ENCODE assay signal across 8 mouse cellular contexts in genomic region chr13:54687575-54688424, GRCm38 (mm10). TPM values are rescaled to one million over a fixed set of nuclear protein-coding genes. Genes with fewer than 3 reads are reported as not detected.
DNase-seq lines count a peak whose midpoint lies in the region; ATAC-seq lines count a peak whose summit lies in the region.

No protein-coding gene starts in this region.

- peak; percentile 80 for ATAC-seq in inflammation-experienced regulatory T-cells, adult 6 months

- intact Hi-C loops in gastrocnemius, postnatal 14 days (cut with DNase I; ENCODE audit: low total_unique reads) = no loop called here
- intact Hi-C loops in left cerebral cortex, postnatal 14 days (cut with DNase I) = no loop called here

- peak; percentile 98 to 99 for DNase-seq in adrenal gland, adult (ENCODE audit: inconsistent age in 2 of 2, low spot score in 1 of 2)
- DNase-seq in embryo, embryonic 10.5 days (ENCODE audit: low spot score) = peak; percentile 95
- peak; percentile 98 for DNase-seq in gastrocnemius, postnatal 14 days
- peak; percentile 97 to 99 for DNase-seq in left cerebral cortex, postnatal 14 days (ENCODE audit: low spot score in 2 of 2)
- DNase-seq in mesoderm, embryonic 11.5 days (ENCODE audit: low read depth, low spot score) = peak; percentile 96
- DNase-seq in right cerebral cortex, postnatal 36 days (ENCODE audit: low spot score in 2 of 2) = peak; percentile 97 to 98
- DNase-seq in yolk sac, embryonic 10.5 days (ENCODE audit: low spot score) = peak; percentile 99

RNA-seq across cellular contexts. Expression of gene Rnf44, which starts 5.9 kb away (rescaled TPM):
- total RNA-seq in gastrocnemius, postnatal 14 days (2021) = 10 to 100 TPM; 25.7 to 26.0 TPM
- polyA plus RNA-seq in inflammation-experienced regulatory T-cells, adult 6 months (2017; shearing (Covaris generic)) = 10 to 100 TPM; 24.3 to 29.6 (median 28.6) TPM
- total RNA-seq in left cerebral cortex, postnatal 14 days (2021) = 100 to 1,000 TPM; 138 to 149 TPM

RNA-seq across cellular contexts. Expression of gene Cdhr2, which starts 13.5 kb away (rescaled TPM):
- not detected for total RNA-seq in gastrocnemius, postnatal 14 days (2021)
- not detected for polyA plus RNA-seq in inflammation-experienced regulatory T-cells, adult 6 months (2017; shearing (Covaris generic))
- under 1 TPM; 0.24 to 0.36 TPM for total RNA-seq in left cerebral cortex, postnatal 14 days (2021)

Comparison
In these comparisons a context has a peak if more than half of its experiments do, and no peak if none do; other contexts are left out.
1. Peak in every context shown above with its lines: DNase-seq and ATAC-seq.
2. RNA of gene Rnf44, which starts 5.9 kb away (total RNA-seq): 138 to 149 TPM in left cerebral cortex, postnatal 14 days; 25.7 to 26.0 TPM in gastrocnemius, postnatal 14 days; every median in the first group is over 4 times any median in the second.